Mouse (Mus musculus) retina, adult 2 months (tissue): ENCODE measurements around the gene Ddit4.
"Not testable (repeated sequence)": the region's sequence is repeated elsewhere in the genome, so short reads cannot be mapped to it uniquely, and the experiment has no call there.

Experiments used
- DNase-seq: peaks from one replicate; pipeline ENCODE4 v3.0.0-alpha.2; 2012; ENCODE audit warnings: low read depth, low spot score

The Ddit4 gene

DNA sequence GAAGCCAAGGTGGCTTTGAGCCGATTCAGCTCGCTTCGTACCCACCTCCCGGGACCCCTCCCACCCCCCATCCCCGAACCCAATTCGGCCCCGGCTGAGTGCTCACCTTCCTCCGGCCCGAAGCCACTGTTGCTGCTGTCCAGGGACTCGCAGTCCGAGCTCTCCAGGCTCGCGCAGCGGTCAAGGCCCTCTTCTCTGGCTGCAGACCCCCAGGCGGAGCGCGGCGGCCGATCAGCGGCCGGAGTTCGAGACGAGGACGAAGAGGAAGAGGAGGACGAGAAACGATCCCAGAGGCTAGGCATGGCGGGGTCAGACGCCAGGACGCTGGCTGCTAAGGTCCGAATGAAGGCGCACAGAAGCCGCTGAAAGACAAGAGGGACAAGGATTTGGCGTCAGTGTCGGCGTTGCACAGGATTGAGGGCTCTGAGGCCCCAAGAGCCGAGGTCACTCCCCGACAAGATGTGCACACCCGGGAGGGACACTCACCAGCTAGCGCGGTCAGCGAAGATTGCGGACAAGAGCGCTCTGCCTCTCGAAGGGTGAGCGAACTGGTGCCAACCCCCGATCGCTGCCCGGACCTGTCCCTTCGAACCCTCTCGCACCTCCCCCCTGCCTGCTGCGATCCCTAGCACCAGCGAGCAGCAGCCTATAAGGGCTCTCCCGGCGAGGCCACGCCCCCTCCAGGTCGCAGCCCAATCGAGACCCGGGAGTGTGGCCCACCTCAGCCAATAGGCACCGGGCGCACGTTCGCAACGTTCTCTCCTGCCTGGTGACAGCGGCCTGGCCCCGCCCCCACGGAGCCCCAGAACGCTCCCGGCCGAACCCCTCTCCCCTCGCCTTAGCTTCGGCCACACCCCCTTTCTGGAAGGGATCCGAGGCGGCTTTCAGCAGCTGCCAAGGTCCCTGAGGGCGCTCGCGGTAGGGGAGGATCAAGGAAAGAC lies at the start of gene Ddit4:
Ddit4 (minus strand) TSS at position 624 of the 941 bp plus-strand sequence.
- peak; percentile 99 for DNase-seq

GRCm38 (mm10) chr10:59999057-59999456 lies 47.4 kb upstream of the Ddit4 start:
- no peak for DNase-seq

GRCm38 (mm10) chr10:59997591-59997990 lies 46.0 kb upstream of the Ddit4 start:
- peak; percentile 67 for DNase-seq

- no peak for DNase-seq
These were observed 44.3 kb upstream of the Ddit4 start for GRCm38 (mm10) chr10:59995889-59996288.

DNA sequence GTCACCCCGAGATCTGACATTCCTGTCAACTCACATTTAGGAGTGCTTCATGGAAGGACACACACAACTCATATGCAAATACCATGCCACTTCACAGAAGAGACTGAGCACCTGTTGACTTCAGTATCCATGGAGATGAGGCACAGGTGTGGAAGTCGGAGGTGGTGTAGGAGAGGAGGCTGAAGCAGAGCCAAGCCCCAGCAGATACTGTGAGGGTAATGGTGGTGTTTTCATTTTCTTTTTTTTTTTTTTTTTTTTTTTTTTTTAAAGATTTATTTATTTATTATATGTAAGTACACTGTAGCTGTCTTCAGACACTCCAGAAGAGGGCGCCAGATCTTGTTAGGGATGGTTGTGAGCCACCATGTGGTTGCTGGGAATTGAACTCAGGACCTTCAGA lies 42.2 kb upstream of the Ddit4 start:
- not testable (repeated sequence) for DNase-seq

DNA sequence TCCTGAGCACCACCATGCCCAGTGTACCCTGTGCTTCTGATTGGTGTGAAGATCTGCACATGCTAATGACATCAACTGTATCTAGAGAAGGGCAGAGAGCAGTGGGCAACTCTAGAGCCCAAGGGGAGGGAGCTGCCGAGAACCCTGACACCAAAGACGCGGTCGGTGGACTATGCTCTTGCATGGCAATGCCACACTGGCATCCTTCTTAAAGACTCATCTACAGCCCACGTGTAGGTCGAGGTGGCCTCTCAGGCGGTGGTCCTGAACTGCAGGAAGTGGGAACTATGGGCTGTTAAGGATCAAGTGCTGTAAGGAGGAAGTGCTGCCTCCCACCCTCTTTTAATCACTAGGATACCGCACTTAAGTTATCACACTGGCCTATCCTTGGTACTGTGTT lies 40.4 kb upstream of the Ddit4 start:
- no peak for DNase-seq

GRCm38 (mm10) chr10:59991262-59991880 lies 39.7 kb upstream of the Ddit4 start:
- no peak for DNase-seq

GRCm38 (mm10) chr10:59990393-59990792 lies 38.8 kb upstream of the Ddit4 start:
- DNase-seq = no peak

DNA sequence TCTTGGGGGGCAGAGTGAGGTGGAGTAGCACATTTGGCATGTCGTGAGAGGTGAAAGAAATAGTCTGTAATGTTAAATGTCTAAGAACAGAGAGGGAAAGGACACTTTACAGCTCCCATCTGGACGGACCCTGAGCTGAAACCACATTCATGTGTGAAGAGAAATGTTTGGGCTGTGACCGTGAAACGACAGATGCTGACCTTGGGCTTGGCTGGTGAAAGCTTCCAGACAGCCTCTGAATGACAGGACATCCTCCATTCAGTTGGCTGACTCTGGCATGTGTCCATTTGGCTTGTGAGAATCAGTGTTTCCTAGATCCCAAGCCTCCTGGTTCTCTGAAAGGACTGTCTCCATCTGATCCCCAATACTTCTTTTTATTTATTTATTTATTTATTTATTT lies 36.4 kb upstream of the Ddit4 start:
- DNase-seq = no peak

GRCm38 (mm10) chr10:59982379-59982873 lies 30.8 kb upstream of the Ddit4 start:
- DNase-seq = no peak

DNA sequence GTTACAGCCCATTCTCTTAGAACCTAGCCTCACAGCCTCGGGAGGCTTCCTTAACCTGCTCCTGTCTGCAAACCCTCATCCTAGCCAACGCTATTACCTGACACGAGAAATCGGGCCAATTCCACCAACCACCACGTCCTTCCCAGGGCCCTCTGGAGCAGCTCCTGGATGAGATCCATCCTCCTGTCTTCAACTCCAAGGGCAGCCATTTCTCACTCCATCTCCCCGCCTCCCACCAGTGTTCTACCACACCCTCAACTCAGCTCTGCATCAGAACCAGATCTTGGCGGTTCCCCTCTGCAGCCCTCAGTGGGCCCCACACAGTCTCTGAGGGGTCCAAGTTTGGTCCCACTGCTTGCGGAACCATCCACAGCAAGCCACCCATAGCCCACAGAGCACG lies 30.2 kb upstream of the Ddit4 start:
- DNase-seq = no peak

DNA sequence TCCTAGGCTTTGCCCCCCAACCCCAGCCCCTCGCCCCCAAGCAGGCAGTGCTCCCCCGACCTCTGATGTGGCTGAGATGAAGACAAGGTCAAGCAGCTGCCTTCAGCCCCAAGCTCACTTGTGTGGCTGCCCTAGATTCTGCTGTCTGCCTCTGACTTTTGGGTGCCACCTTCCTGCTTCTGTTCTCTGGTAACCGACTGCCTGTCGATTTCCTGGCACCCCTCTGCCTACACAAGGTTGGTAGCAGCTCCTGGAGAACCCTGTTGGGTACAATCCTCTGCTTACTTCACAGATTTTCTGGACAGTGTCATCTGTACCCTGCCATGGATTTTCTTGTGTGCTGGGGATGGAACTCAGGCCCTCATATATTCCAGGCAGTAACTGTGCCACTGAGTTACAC lies 29.7 kb upstream of the Ddit4 start:
- no peak for DNase-seq

DNA sequence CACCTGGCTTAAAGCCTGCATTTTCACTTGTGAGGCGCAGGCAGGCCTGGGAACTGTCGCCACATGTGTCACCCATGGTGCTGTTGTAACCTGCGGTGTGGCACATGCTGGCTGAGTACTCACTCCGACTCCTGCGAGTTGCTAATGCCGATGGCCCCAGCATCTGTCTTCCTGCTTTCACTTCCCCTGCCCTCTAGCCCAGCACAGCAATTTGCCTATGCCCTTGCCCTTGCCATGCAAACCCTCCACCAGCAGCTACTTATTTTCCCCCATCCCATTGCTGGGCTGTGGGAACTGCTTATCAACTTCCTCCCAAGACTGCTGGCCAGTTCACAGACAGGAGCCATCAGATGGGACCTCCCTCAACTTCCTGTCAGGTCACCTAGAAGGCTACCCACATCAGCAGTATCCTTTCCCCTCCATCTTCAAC lies 29.2 kb upstream of the Ddit4 start:
- no peak for DNase-seq

DNA sequence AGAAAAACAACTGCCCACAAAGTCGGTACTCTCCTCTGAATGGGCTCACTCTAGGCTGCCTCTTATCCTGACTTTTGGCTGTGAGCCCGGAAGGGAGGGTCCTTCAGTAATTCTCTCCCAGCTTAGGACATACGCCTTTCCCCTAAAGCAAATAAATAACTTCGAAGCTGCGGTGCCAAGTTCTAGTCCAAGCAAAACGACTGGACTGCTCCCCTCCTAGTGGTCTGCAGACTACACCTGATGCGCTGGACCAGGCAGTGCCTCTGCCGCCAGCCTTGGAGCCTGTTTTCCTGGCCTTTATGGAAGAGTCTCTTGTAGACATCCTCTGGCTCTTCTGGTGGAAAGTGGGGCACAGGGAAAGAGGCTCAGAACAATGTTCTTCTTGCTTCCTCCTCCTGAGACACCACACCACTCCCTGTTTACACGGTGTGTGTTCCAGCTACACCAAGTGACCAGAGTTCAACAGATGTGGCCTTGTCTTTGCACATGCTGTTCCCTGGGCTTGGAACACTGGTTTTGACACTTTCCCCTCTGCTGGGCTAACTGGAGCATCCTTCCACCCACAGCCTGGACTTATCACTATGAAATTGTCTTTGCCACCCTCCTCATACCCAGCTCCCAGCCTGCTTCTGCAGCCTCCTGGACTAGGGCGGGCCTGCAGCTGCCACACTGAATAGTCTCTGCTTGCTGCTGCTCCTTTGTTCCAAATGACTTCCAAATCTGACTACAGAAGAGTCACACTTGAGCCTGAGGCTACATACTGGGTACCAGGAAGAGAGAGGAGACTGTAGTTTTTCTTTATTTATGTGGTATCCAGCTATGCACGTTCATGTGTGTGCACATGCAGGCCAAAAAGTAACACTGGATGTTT lies 27.5 kb upstream of the Ddit4 start:
- DNase-seq = no peak

- no peak for DNase-seq
These were observed 26.8 kb upstream of the Ddit4 start for GRCm38 (mm10) chr10:59978401-59978800.

DNA sequence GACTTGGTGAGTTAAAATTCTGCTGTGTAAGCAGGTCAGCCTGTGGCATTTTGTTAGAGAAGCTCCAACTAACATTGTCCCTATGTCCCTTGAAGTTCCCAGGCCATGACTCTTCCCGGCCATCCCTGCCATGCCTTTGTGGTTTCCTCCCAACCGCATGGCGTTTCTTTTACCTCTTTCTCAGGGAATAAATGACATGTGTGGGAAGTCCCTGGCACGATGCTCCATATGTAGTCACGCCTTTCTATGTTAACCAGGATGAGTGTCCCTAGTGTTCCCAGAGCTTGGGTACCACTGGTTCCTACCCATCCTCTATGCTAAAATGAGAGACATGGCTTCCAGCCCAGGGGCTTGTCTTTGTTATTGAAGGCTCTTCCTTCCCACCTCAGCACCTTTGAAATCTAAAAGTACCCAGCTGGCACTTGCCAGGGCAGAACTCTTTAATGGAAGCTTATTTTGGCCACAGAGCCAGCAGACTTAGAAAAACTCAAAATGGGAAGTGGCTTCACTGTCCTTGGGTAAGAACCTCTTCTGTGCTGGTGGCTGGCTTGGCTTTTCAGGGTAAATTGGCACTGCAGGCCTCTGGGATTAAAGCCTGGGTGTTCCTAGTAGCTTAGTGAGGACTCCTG lies 26.2 kb upstream of the Ddit4 start:
- no peak for DNase-seq

DNA sequence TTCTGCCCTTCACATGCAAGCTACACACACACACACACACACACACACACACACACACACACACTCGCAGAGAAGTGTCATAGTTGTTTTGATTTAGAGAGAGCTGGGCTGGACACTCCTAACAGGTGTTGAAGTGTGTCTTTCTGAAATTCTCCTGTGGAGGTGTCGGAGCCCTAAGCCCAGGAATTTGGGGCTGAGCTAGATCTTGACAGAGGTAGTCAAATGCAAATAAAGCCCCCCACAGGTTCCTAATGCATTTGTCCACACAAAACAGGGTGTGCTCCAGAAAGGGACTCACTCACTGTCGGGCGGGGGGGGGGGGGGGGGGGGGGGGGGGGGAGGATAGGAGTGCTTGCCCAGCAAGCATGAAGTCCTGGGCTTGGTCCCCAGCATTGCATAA lies 25.5 kb upstream of the Ddit4 start:
- no peak for DNase-seq

GRCm38 (mm10) chr10:59974786-59975185 lies 23.2 kb upstream of the Ddit4 start:
- no peak for DNase-seq

- DNase-seq = no peak
These were observed 22.6 kb upstream of the Ddit4 start for GRCm38 (mm10) chr10:59974191-59974664.

DNA sequence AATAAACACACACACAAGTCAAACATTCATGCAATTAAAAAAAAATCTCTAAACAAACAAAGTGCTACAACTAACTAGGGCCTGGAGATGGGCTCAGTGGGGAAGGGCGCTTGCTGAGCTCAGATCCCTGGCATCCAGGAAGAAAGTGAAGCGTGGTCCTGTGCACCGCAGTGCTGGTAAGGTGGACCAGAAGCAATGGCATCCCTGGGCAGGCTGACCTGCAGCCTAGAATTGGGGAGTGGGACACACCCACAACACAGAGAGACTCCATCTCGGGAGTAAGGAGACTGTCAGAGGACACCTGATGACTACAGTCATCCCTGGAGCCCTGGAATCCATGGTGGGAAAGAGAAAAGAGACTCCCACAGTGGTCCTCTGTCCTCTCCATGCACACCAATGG lies 21.8 kb upstream of the Ddit4 start:
- DNase-seq = no peak

- DNase-seq = no peak
These were observed 21.4 kb upstream of the Ddit4 start for GRCm38 (mm10) chr10:59972999-59973398.
